Mouse (Mus musculus) common myeloid progenitor, adult 5-6 weeks (primary cell): ENCODE measurements around the gene Wwtr1. TPM values are rescaled to one million over a fixed set of nuclear protein-coding genes. Genes with fewer than 3 reads are reported as not detected.

ENCODE experiments used
- ATAC-seq: replicated peaks from 2 replicates; pipeline ENCODE4 v1.8.0; 2016; ENCODE audit warnings: low read depth, mild to moderate bottlenecking, moderate TSS enrichment, inconsistent platforms; ENCODE audit not compliant: poor library complexity, severe bottlenecking
- total RNA-seq: library from RNA; stranded (forward); fragments of 200-1000, 187-1606 nt; gene quantifications from 2 replicates; pipeline ENCODE4 v1.2.3, GENCODE M21; 2017

The Wwtr1 gene
- total RNA-seq, 1 experiment from 2014 or later: not detected

GRCm38 (mm10) chr3:57523093-57523492, 52.6 kb downstream of the Wwtr1 start:
- ATAC-seq: no peak

- ATAC-seq: no peak
These were observed 53.8 kb downstream of the Wwtr1 start for GRCm38 (mm10) chr3:57521876-57522275.

- ATAC-seq: no peak
These were observed 55.7 kb downstream of the Wwtr1 start for GRCm38 (mm10) chr3:57519995-57520394.

GRCm38 (mm10) chr3:57516146-57516545, 59.6 kb downstream of the Wwtr1 start:
- no peak for ATAC-seq

GRCm38 (mm10) chr3:57515044-57515443, 60.7 kb downstream of the Wwtr1 start:
- ATAC-seq: no peak

- ATAC-seq: no peak
These were observed 63.7 kb downstream of the Wwtr1 start for GRCm38 (mm10) chr3:57511816-57512586.

GRCm38 (mm10) chr3:57509945-57510675, 65.6 kb downstream of the Wwtr1 start:
- ATAC-seq: no peak

GRCm38 (mm10) chr3:57505991-57506390, 69.7 kb downstream of the Wwtr1 start:
- ATAC-seq: no peak

GRCm38 (mm10) chr3:57504756-57505155, 71.0 kb downstream of the Wwtr1 start:
- ATAC-seq: no peak

GRCm38 (mm10) chr3:57501596-57502220, 74.0 kb downstream of the Wwtr1 start:
- no peak for ATAC-seq

- ATAC-seq: no peak
These were observed 74.9 kb downstream of the Wwtr1 start for GRCm38 (mm10) chr3:57500846-57501245.

- ATAC-seq: no peak
These were observed 77.9 kb downstream of the Wwtr1 start for GRCm38 (mm10) chr3:57497791-57498190.

GRCm38 (mm10) chr3:57496428-57496827, 79.3 kb downstream of the Wwtr1 start:
- no peak for ATAC-seq

GRCm38 (mm10) chr3:57487455-57488153, 88.1 kb downstream of the Wwtr1 start:
- ATAC-seq: no peak

- ATAC-seq: no peak
These were observed 89.6 kb downstream of the Wwtr1 start for GRCm38 (mm10) chr3:57486068-57486467.

- no peak for ATAC-seq
These were observed 93.7 kb downstream of the Wwtr1 start for GRCm38 (mm10) chr3:57481981-57482380.

- no peak for ATAC-seq
These were observed 95.1 kb downstream of the Wwtr1 start for GRCm38 (mm10) chr3:57480640-57481039.

GRCm38 (mm10) chr3:57474421-57474820, 101.3 kb downstream of the Wwtr1 start:
- ATAC-seq: no peak

GRCm38 (mm10) chr3:57472407-57472806, 103.3 kb downstream of the Wwtr1 start:
- ATAC-seq: no peak

- no peak for ATAC-seq
These were observed 104.6 kb downstream of the Wwtr1 start for GRCm38 (mm10) chr3:57470981-57471601.
